Mouse (Mus musculus): ENCODE results near the gene Npnt. TPM values are rescaled to one million over a fixed set of nuclear protein-coding genes. Genes with fewer than 3 reads are reported as not detected.

Gene Npnt
- polyA plus RNA-seq, 2 experiments, result 0.90 to 1.0 TPM

DNA sequence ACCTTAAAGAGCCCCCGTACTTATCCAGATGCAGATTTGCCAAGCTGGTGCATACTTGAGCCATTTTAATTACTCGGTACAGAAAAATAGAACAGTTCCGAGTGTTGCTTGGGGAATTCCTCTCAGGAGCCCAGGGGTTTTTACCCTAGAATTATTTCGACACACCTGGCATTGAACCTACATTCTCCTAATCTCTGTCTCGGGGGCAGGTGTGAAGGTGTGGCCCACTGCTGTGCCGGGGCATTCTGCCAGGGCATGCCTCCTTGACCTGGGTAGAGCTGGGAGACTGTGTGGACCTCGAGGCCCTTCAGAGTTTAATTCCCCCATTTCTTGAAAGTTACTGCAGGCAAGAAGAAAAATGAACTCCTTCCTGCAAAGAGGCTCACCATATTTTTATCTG lies 4.4 kb downstream of the Npnt start:
- no peaks in the 10 kb centered on the region for H3K4me1 ChIP-seq (replicated peaks; ENCODE audit: control insufficient read depth in 2 of 2, insufficient read depth in 2 of 2, low read length in 1 of 2)
- no peak for TF ChIP-seq EP300 (IDR thresholded peaks at IDR 0.05; ENCODE audit: low read depth)
- no peak for TF ChIP-seq CTCF (IDR thresholded peaks at IDR 0.05; ENCODE audit: low read depth)
- no peak for ATAC-seq (ENCODE audit: insufficient read depth)
- no peak for DNase-seq (ENCODE audit: low read depth in 3 of 3, low spot score in 3 of 3)
- no peaks in the 10 kb centered on the region for H3K9me3 ChIP-seq (ENCODE audit: control insufficient read depth, low read length)
- H3K4me3 ChIP-seq (ENCODE audit: insufficient read depth in 1 of 2, low read depth in 2 of 2, low read length in 2 of 2), result no peak overlapping the region
- H3K27ac ChIP-seq, result no peak overlapping the region
- H3K4me2 ChIP-seq (ENCODE audit: low read depth), result no peak overlapping the region
- H3K9ac ChIP-seq (replicated peaks), result no peak overlapping the region
- H3K27me3 ChIP-seq (ENCODE audit: control insufficient read depth, insufficient read depth, low read length), result peaks cover 21% of the 10 kb centered on the region
- no peaks in the 10 kb centered on the region for H3K36me3 ChIP-seq (replicated peaks; ENCODE audit: control insufficient read depth, insufficient read depth, low read depth)
- 54% methylated on average over 7 of the region's 7 CpGs for WGBS (ENCODE audit: insufficient replicate concordance)

- Histone ChIP-seq H3K27ac (no peak overlapping the region), H3K36me3 (replicated peaks; ENCODE audit: control insufficient read depth, insufficient read depth, low read depth) (no peaks in the 10 kb centered on the region), H3K9ac (replicated peaks) (no peak overlapping the region), H3K27me3 (ENCODE audit: control insufficient read depth, insufficient read depth, low read length) (peaks cover 10% of the 10 kb centered on the region), H3K4me1 (replicated peaks; ENCODE audit: control insufficient read depth in 2 of 2, insufficient read depth in 2 of 2, low read length in 1 of 2) (no peaks in the 10 kb centered on the region), H3K4me3 (ENCODE audit: insufficient read depth in 1 of 2, low read depth in 2 of 2, low read length in 2 of 2) (no peak overlapping the region), H3K4me2 (ENCODE audit: low read depth) (no peak overlapping the region), H3K9me3 (ENCODE audit: control insufficient read depth, low read length) (no peaks in the 10 kb centered on the region)
- DNase-seq (ENCODE audit: low read depth in 3 of 3, low spot score in 3 of 3) (no peak), ATAC-seq (ENCODE audit: insufficient read depth) (no peak)
- no peak for TF ChIP-seq CTCF (IDR thresholded peaks at IDR 0.05; ENCODE audit: low read depth)
- TF ChIP-seq EP300 (IDR thresholded peaks at IDR 0.05; ENCODE audit: low read depth), result no peak
- WGBS (ENCODE audit: insufficient replicate concordance), result 63% methylated on average over 3 of the region's 3 CpGs
Observed at GRCm38 (mm10) chr3:132944609-132945008, 5.5 kb downstream of the Npnt start.

- H3K36me3 ChIP-seq (replicated peaks; ENCODE audit: control insufficient read depth, insufficient read depth, low read depth), result no peaks in the 10 kb centered on the region
- DNase-seq (ENCODE audit: low read depth in 3 of 3, low spot score in 3 of 3) (no peak), ATAC-seq (ENCODE audit: insufficient read depth) (no peak)
- no peaks in the 10 kb centered on the region for H3K4me1 ChIP-seq (replicated peaks; ENCODE audit: control insufficient read depth in 2 of 2, insufficient read depth in 2 of 2, low read length in 1 of 2)
- H3K27me3 ChIP-seq (ENCODE audit: control insufficient read depth, insufficient read depth, low read length), result peaks cover 6% of the 10 kb centered on the region
- no peak overlapping the region for H3K27ac ChIP-seq
- TF ChIP-seq CTCF (IDR thresholded peaks at IDR 0.05; ENCODE audit: low read depth) (no peak), EP300 (IDR thresholded peaks at IDR 0.05; ENCODE audit: low read depth) (no peak)
- no peak overlapping the region for H3K4me2 ChIP-seq (ENCODE audit: low read depth)
- no peak overlapping the region for H3K4me3 ChIP-seq (ENCODE audit: insufficient read depth in 1 of 2, low read depth in 2 of 2, low read length in 2 of 2)
- no peaks in the 10 kb centered on the region for H3K9me3 ChIP-seq (ENCODE audit: control insufficient read depth, low read length)
- WGBS (ENCODE audit: insufficient replicate concordance), result 66% methylated on average over 7 of the region's 7 CpGs
- H3K9ac ChIP-seq (replicated peaks), result no peak overlapping the region
Observed at GRCm38 (mm10) chr3:132944193-132944592, 5.9 kb downstream of the Npnt start.

- Histone ChIP-seq H3K9me3 (ENCODE audit: control insufficient read depth, low read length) (no peaks in the 10 kb centered on the region), H3K4me2 (ENCODE audit: low read depth) (no peak overlapping the region), H3K27ac (no peak overlapping the region), H3K9ac (replicated peaks) (no peak overlapping the region), H3K27me3 (ENCODE audit: control insufficient read depth, insufficient read depth, low read length) (no peaks in the 10 kb centered on the region), H3K4me3 (ENCODE audit: insufficient read depth in 1 of 2, low read depth in 2 of 2, low read length in 2 of 2) (no peak overlapping the region), H3K36me3 (replicated peaks; ENCODE audit: control insufficient read depth, insufficient read depth, low read depth) (no peaks in the 10 kb centered on the region), H3K4me1 (replicated peaks; ENCODE audit: control insufficient read depth in 2 of 2, insufficient read depth in 2 of 2, low read length in 1 of 2) (no peaks in the 10 kb centered on the region)
- ATAC-seq (ENCODE audit: insufficient read depth) (no peak), DNase-seq (ENCODE audit: low read depth in 3 of 3, low spot score in 3 of 3) (no peak)
- WGBS (ENCODE audit: insufficient replicate concordance), result 62% methylated on average over 6 of the region's 6 CpGs
- no peak for TF ChIP-seq EP300 (IDR thresholded peaks at IDR 0.05; ENCODE audit: low read depth)
- TF ChIP-seq CTCF (IDR thresholded peaks at IDR 0.05; ENCODE audit: low read depth), result no peak
Observed at GRCm38 (mm10) chr3:132942778-132943177, 7.3 kb downstream of the Npnt start.

GRCm38 (mm10) chr3:132940181-132940990 lies 9.7 kb downstream of the Npnt start:
- Histone ChIP-seq H3K4me1 (replicated peaks; ENCODE audit: control insufficient read depth in 2 of 2, insufficient read depth in 2 of 2, low read length in 1 of 2) (no peaks in the 10 kb centered on the region), H3K4me2 (ENCODE audit: low read depth) (no peak overlapping the region), H3K9me3 (ENCODE audit: control insufficient read depth, low read length) (no peaks in the 10 kb centered on the region), H3K36me3 (replicated peaks; ENCODE audit: control insufficient read depth, insufficient read depth, low read depth) (no peaks in the 10 kb centered on the region), H3K27ac (no peak overlapping the region), H3K9ac (replicated peaks) (no peak overlapping the region), H3K4me3 (ENCODE audit: insufficient read depth in 1 of 2, low read depth in 2 of 2, low read length in 2 of 2) (no peak overlapping the region), H3K27me3 (ENCODE audit: control insufficient read depth, insufficient read depth, low read length) (no peaks in the 10 kb centered on the region)
- no peak for TF ChIP-seq CTCF (IDR thresholded peaks at IDR 0.05; ENCODE audit: low read depth)
- TF ChIP-seq EP300 (IDR thresholded peaks at IDR 0.05; ENCODE audit: low read depth), result no peak
- ATAC-seq (ENCODE audit: insufficient read depth), result no peak
- DNase-seq (ENCODE audit: low read depth in 3 of 3, low spot score in 3 of 3), result no peak
- 53% methylated on average over 10 of the region's 10 CpGs for WGBS (ENCODE audit: insufficient replicate concordance)

Data from liver, embryonic 14.5 days (tissue).